Mouse (Mus musculus) stomach, postnatal 0 days (tissue): ENCODE measurements at regions not wholly inside any gene's neighbourhood (a gene's known extent, or its start where the extent isn't known, plus 50 kb on each side); places are given as distances from the start of the nearest gene placed in this dataset.
"Not testable (repeated sequence)": the region's sequence is repeated elsewhere in the genome, so short reads cannot be mapped to it uniquely, and the experiment has no call there.

Experiments
- ATAC-seq: fragments of 200-750 bp; cut with Nextera tagmentation; 2 replicates; pipeline ENCODE4 v1.8.0; 2017; ENCODE audit not compliant: low FRiP score, low TSS enrichment
- DNase-seq: peaks from one replicate; pipeline ENCODE4 v3.0.0-alpha.2; 2016; ENCODE audit warnings: low spot score
- H3K27ac ChIP-seq: fragments of 300-500 bp; sonication (generic); replicated peaks from 2 replicates; pipeline ENCODE4 v1.5.1; 2014; ENCODE audit warnings: mild to moderate bottlenecking, control low read depth
- H3K27me3 ChIP-seq: fragments of 300-500 bp; sonication (generic); 2 replicates; pipeline ENCODE4 v1.6.1; 2014; ENCODE audit warnings: low read length; ENCODE audit not compliant: control insufficient read depth, insufficient read depth
- H3K36me3 ChIP-seq: fragments of 300-500 bp; sonication (generic); 2 replicates; pipeline ENCODE4 v1.6.1; 2014; ENCODE audit warnings: low read length, mixed read lengths; ENCODE audit not compliant: control insufficient read depth, insufficient read depth
- H3K4me1 ChIP-seq: fragments of 300-500 bp; sonication (generic); replicated peaks from 2 replicates; pipeline ENCODE4 v1.6.1; 2014; ENCODE audit warnings: antibody characterized with exemption; ENCODE audit not compliant: control insufficient read depth, insufficient read depth
- H3K4me2 ChIP-seq: fragments of 300-500 bp; sonication (generic); replicated peaks from 2 replicates; pipeline ENCODE4 v1.6.1; 2014; ENCODE audit warnings: low read depth, mild to moderate bottlenecking, control low read depth, moderate library complexity
- H3K4me3 ChIP-seq: fragments of 300-500 bp; sonication (generic); 2 replicates; pipeline ENCODE4 v1.5.1; 2014; ENCODE audit warnings: low read depth, low read length, control low read depth
- H3K9ac ChIP-seq: fragments of 300-500 bp; sonication (generic); 2 replicates; pipeline ENCODE4 v1.6.1; 2014; ENCODE audit warnings: mild to moderate bottlenecking, low read length, control low read depth, mixed read lengths
- H3K9me3 ChIP-seq: fragments of 300-500 bp; sonication (generic); 2 replicates; pipeline ENCODE4 v1.6.1; 2016; ENCODE audit warnings: low read length; ENCODE audit not compliant: control insufficient read depth
- CTCF ChIP-seq: IDR thresholded peaks from 2 replicates; pipeline ENCODE4 v1.5.1; 2016; ENCODE audit warnings: antibody characterized with exemption, low read depth, mild to moderate bottlenecking, moderate library complexity
- EP300 ChIP-seq: optimal IDR thresholded peaks from 2 replicates; pipeline ENCODE3; 2016; ENCODE audit warnings: antibody characterized with exemption
- WGBS: fragments of 180-500 bp; shearing (Covaris S2); extraction: QIAGEN DNeasy Blood & Tissue Kit; methylation state at CpG from one replicate; pipeline ENCODE4 v1.1.7; 2014; 5-methylcytosine and 5-hydroxymethylcytosine counted together

DNA sequence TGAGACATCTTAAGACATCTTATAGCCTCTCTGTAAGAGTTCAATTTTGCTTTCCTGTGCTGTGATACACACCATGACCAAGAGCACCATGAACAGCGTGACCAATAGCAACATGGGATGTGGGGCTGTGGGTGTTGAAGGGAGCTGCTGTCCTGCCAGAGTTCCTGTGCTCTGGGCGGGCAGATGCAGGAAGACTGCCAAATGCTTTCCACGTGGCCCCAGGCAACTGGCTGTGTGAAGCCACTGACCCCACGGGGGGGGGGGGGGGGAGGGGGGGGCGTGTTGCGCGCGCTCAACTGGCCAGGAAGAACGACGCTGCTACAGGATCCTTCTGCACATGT, 104.5 kb upstream of the Ipo5 start:
- no peak overlapping the region for H3K4me2 ChIP-seq

GRCm38 (mm10) chr14:120809321-120809720, 101.7 kb upstream of the Ipo5 start:
- Histone ChIP-seq H3K27me3 (no peaks in the 10 kb centered on the region), H3K9ac (no peak overlapping the region), H3K4me3 (no peak overlapping the region), H3K36me3 (no peaks in the 10 kb centered on the region), H3K4me1 (no peaks in the 10 kb centered on the region), H3K27ac (no peak overlapping the region), H3K9me3 (no peaks in the 10 kb centered on the region), H3K4me2 (no peak overlapping the region)
- DNase-seq (no peak), ATAC-seq (no peak)
- WGBS = 87% methylated on average over 6 of the region's 6 CpGs
- TF ChIP-seq EP300 = no peak
- no peak for TF ChIP-seq CTCF

More for the DNA sequence above, 104.5 kb upstream of the Ipo5 start:
- H3K27ac ChIP-seq = no peak overlapping the region
- WGBS = 60% methylated on average over 9 of the region's 10 CpGs
- no peaks in the 10 kb centered on the region for H3K9me3 ChIP-seq
- no peak overlapping the region for H3K9ac ChIP-seq
- H3K4me1 ChIP-seq = no peaks in the 10 kb centered on the region
- H3K27me3 ChIP-seq = no peaks in the 10 kb centered on the region
- ATAC-seq (peak; percentile 35; the same call in 1 of the 2 replicates), DNase-seq (no peak)
- no peaks in the 10 kb centered on the region for H3K36me3 ChIP-seq
- TF ChIP-seq EP300 = no peak
- H3K4me3 ChIP-seq = no peak overlapping the region

DNA sequence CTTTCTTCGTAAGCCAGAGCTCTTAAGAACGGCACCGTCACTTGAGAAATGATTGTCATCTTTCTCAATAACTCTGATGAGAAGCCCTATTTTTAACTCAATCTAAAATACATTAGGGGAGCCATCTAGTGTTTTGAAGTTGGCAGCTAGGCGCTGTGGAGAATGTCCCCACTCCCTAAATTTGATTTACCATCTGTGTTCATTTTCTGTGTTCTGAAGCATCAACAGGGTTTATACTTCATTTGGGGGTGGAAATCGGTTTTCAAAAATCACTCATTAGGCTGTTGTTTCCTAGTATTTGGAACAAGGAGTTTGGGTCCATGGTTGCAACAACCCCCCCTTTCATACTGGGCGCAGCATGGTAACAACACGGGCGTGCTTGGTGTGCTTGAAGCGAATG, 97.1 kb upstream of the Ipo5 start:
- no peaks in the 10 kb centered on the region for H3K4me1 ChIP-seq
- no peaks in the 10 kb centered on the region for H3K9me3 ChIP-seq
- no peak overlapping the region for H3K27ac ChIP-seq
- ATAC-seq (no peak), DNase-seq (no peak)
- H3K36me3 ChIP-seq = no peaks in the 10 kb centered on the region
- H3K9ac ChIP-seq = no peak overlapping the region
- H3K27me3 ChIP-seq = no peaks in the 10 kb centered on the region
- WGBS = 80% methylated on average over 9 of the region's 9 CpGs
- no peak overlapping the region for H3K4me3 ChIP-seq
- H3K4me2 ChIP-seq = no peak overlapping the region
- TF ChIP-seq EP300 = no peak
- no peak for TF ChIP-seq CTCF

DNA sequence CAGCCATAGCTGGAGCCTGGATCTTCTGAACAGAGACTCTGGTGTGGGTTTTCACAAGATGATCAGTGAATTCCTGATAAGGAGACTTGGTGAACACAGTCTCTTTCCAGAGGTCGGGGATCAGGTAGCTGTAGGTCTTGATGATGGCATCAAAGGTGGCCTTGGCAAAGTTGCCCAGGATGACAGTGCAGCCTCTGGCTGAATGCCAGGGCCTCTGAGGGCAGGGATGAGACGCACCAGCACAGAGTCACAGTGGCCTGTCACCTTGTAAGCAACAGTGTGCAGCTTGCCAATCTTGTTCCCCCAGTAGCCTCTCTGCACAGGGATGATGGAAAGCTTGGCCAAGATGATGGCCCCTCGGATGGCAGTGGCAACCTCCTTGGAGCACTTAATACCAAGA, 95.9 kb upstream of the Ipo5 start:
- not testable (repeated sequence) for H3K27me3 ChIP-seq, H3K4me3 ChIP-seq, ATAC-seq, H3K4me1 ChIP-seq, H3K36me3 ChIP-seq, H3K27ac ChIP-seq, DNase-seq, H3K9ac ChIP-seq, H3K4me2 ChIP-seq, H3K9me3 ChIP-seq
- WGBS = 77% methylated on average over 3 of the region's 3 CpGs

GRCm38 (mm10) chr14:120816529-120816928, 94.5 kb upstream of the Ipo5 start:
- Histone ChIP-seq H3K4me3 (no peak overlapping the region), H3K4me1 (no peaks in the 10 kb centered on the region), H3K36me3 (no peaks in the 10 kb centered on the region), H3K9ac (no peak overlapping the region), H3K27ac (no peak overlapping the region), H3K27me3 (no peaks in the 10 kb centered on the region), H3K9me3 (no peaks in the 10 kb centered on the region), H3K4me2 (no peak overlapping the region)
- WGBS = 85% methylated on average over 2 of the region's 2 CpGs
- ATAC-seq = no peak
- no peak for DNase-seq
- no peak for TF ChIP-seq CTCF
- no peak for TF ChIP-seq EP300

GRCm38 (mm10) chr14:120826187-120826586, 84.8 kb upstream of the Ipo5 start:
- H3K4me1 ChIP-seq = no peaks in the 10 kb centered on the region
- DNase-seq (no peak), ATAC-seq (no peak)
- no peaks in the 10 kb centered on the region for H3K27me3 ChIP-seq
- H3K9ac ChIP-seq = no peak overlapping the region
- 74% methylated on average over 4 of the region's 4 CpGs for WGBS
- no peak overlapping the region for H3K4me2 ChIP-seq
- TF ChIP-seq EP300 (no peak), CTCF (no peak)
- no peaks in the 10 kb centered on the region for H3K36me3 ChIP-seq
- H3K9me3 ChIP-seq = no peaks in the 10 kb centered on the region
- no peak overlapping the region for H3K4me3 ChIP-seq
- no peak overlapping the region for H3K27ac ChIP-seq

GRCm38 (mm10) chr14:120830389-120830835, 80.6 kb upstream of the Ipo5 start:
- WGBS = 26% methylated on average over 20 of the region's 20 CpGs
- DNase-seq = peak; percentile 84

More at GRCm38 (mm10) chr14:120830389-120830835, 80.6 kb upstream of the Ipo5 start:
- not testable (repeated sequence) for H3K9me3 ChIP-seq, H3K9ac ChIP-seq, H3K27me3 ChIP-seq, H3K36me3 ChIP-seq, H3K4me1 ChIP-seq, H3K4me3 ChIP-seq, H3K4me2 ChIP-seq
- peak; percentile 66 for ATAC-seq
- H3K27ac ChIP-seq = 0 out of 2 replicates have a peak overlapping the region, but pooled peaks have one; percentile 40
